Mouse (Mus musculus) neural tube, embryonic 12.5 days (tissue): ENCODE measurements around the gene Rln1. TPM values are rescaled to one million over a fixed set of nuclear protein-coding genes. Genes with fewer than 3 reads are reported as not detected.

Experiments used
- polyA plus RNA-seq: library from polyadenylated mRNA; unstranded; fragments of >200 nt; fragmentation: Nextera tagmentation; extraction: Ambion mirVana; gene quantifications from 2 replicates; pipeline ENCODE4 v1.2.1, GENCODE M21; 2016

Gene Rln1
- polyA plus RNA-seq, 1 experiment from 2014 or later = 1.3 TPM

Other genes starting within 250 kb of the Rln1 start
- gene Rcl1, start 233.3 kb downstream of the Rln1 start, polyA plus RNA-seq = 36.2 and 38.4 TPM in 2 replicates
- 14.0 and 14.7 TPM in 2 replicates for gene Jak2, start 82.8 kb downstream of the Rln1 start, polyA plus RNA-seq
- gene Insl6, start 9.3 kb downstream of the Rln1 start, polyA plus RNA-seq = 4.4 and 4.5 TPM in 2 replicates
- 75.5 and 79.7 TPM in 2 replicates for gene Plgrkt, start 32.7 kb upstream of the Rln1 start, polyA plus RNA-seq
- 0.28 and 0.43 TPM in 2 replicates for gene Cd274, start 32.8 kb upstream of the Rln1 start, polyA plus RNA-seq
- gene Pdcd1lg2, start 76.2 kb upstream of the Rln1 start, polyA plus RNA-seq = not detected in 2 replicates
- gene Ric1, start 187.6 kb upstream of the Rln1 start, polyA plus RNA-seq = 15.1 and 15.6 TPM in 2 replicates